ENCODE assay signal across 18 mouse cellular contexts in genomic region chr2:126014989-126015710, GRCm38 (mm10). TPM values are rescaled to one million over a fixed set of nuclear protein-coding genes. Genes with fewer than 3 reads are reported as not detected.
A peak's percentile ranks its signal among the peaks of the same experiment; 100 is the strongest.
DNase-seq lines count a peak whose midpoint lies in the region; ATAC-seq and TF ChIP-seq lines count a peak whose summit lies in the region.
"Had no signal": no experiment of that assay in that cellular context is flagged by ENCODE, and none has a peak within 500 bp of the region (broad histone marks: within the 10 kb centered on the region; RNA-seq: fewer than 3 reads in every experiment).

No protein-coding gene starts in this region.

- H3K36me3 ChIP-seq in heart, embryonic 14.5 days (ENCODE audit: control insufficient read depth, insufficient read depth, low read length), result no peaks in the 10 kb centered on the region
- H3K36me3 ChIP-seq in forebrain, embryonic 14.5 days (ENCODE audit: control insufficient read depth, insufficient read depth, low read length), result no peaks in the 10 kb centered on the region
- no peaks in the 10 kb centered on the region for H3K36me3 ChIP-seq in midbrain, embryonic 13.5 days
- H3K36me3 ChIP-seq in neural tube, embryonic 15.5 days, result no peaks in the 10 kb centered on the region
- H3K36me3 ChIP-seq: embryonic facial prominence, embryonic 12.5 days; liver, embryonic 12.5 days; lung, embryonic 15.5 days had no signal

- 24% methylated on average over 12 of the region's 12 CpGs for WGBS in heart, embryonic 14.5 days
- 16% methylated on average over 12 of the region's 12 CpGs for WGBS in forebrain, embryonic 14.5 days
- 22% methylated on average over 12 of the region's 12 CpGs for WGBS in midbrain, embryonic 13.5 days
- WGBS in cerebellum, adult 2 months, result 65% methylated on average over 12 of the region's 12 CpGs
- WGBS in neural tube, embryonic 15.5 days, result 58% methylated on average over 12 of the region's 12 CpGs

- H3K27me3 ChIP-seq in heart, embryonic 14.5 days (ENCODE audit: control insufficient read depth, insufficient read depth, low read length), result no peaks in the 10 kb centered on the region
- no peaks in the 10 kb centered on the region for H3K27me3 ChIP-seq in forebrain, embryonic 14.5 days (replicated peaks; ENCODE audit: control insufficient read depth, insufficient read depth, low read length)
- H3K27me3 ChIP-seq in midbrain, embryonic 13.5 days, result no peaks in the 10 kb centered on the region
- no peaks in the 10 kb centered on the region for H3K27me3 ChIP-seq in cerebellum, adult 2 months (ENCODE audit: control insufficient read depth, insufficient read depth, low read length)
- no peaks in the 10 kb centered on the region for H3K27me3 ChIP-seq in neural tube, embryonic 15.5 days (replicated peaks)
- H3K27me3 ChIP-seq: embryonic facial prominence, embryonic 12.5 days; liver, embryonic 12.5 days; lung, embryonic 15.5 days; megakaryocyte, embryonic 14.5 days had no signal

- H3K27ac ChIP-seq in heart, embryonic 14.5 days (replicated peaks in 1 of 2; ENCODE audit: control insufficient read depth in 1 of 2, insufficient read depth in 1 of 2, low read depth in 2 of 2, low read length in 2 of 2), result peak overlapping the region; percentile 65 to 87
- H3K27ac ChIP-seq in forebrain, embryonic 14.5 days (ENCODE audit: low read depth, low read length), result peak overlapping the region; percentile 54; the same call in 1 of the 2 replicates
- H3K27ac ChIP-seq in midbrain, embryonic 13.5 days, result peak overlapping the region; percentile 66
- H3K27ac ChIP-seq in cerebellum, adult 2 months (ENCODE audit: insufficient read depth, low read length), result no peak overlapping the region
- H3K27ac ChIP-seq in neural tube, embryonic 15.5 days (replicated peaks), result no peak overlapping the region
- H3K27ac ChIP-seq: embryonic facial prominence, embryonic 12.5 days; liver, embryonic 12.5 days; lung, embryonic 15.5 days had no signal

- peak overlapping the region; percentile 38 for H3K4me2 ChIP-seq in heart, embryonic 14.5 days (ENCODE audit: low read length)
- no peak overlapping the region for H3K4me2 ChIP-seq in forebrain, embryonic 14.5 days (ENCODE audit: low read length)
- H3K4me2 ChIP-seq in midbrain, embryonic 13.5 days (replicated peaks), result no peak overlapping the region
- no peak overlapping the region for H3K4me2 ChIP-seq in neural tube, embryonic 15.5 days
- H3K4me2 ChIP-seq: embryonic facial prominence, embryonic 12.5 days; liver, embryonic 12.5 days; lung, embryonic 15.5 days had no signal

- H3K9me3 ChIP-seq in heart, embryonic 14.5 days (ENCODE audit: control insufficient read depth, low read length), result no peaks in the 10 kb centered on the region
- H3K9me3 ChIP-seq in forebrain, embryonic 14.5 days (replicated peaks; ENCODE audit: control insufficient read depth, low read length), result no peaks in the 10 kb centered on the region
- H3K9me3 ChIP-seq in midbrain, embryonic 13.5 days, result no peaks in the 10 kb centered on the region
- no peaks in the 10 kb centered on the region for H3K9me3 ChIP-seq in neural tube, embryonic 15.5 days (replicated peaks)
- H3K9me3 ChIP-seq: embryonic facial prominence, embryonic 12.5 days; liver, embryonic 12.5 days; lung, embryonic 15.5 days; megakaryocyte, embryonic 14.5 days had no signal

- intact Hi-C loops in heart, postnatal 36 days (cut with DNase I), result no loop called here

- H3K9ac ChIP-seq in heart, embryonic 14.5 days (ENCODE audit: low read length), result no peak overlapping the region
- H3K9ac ChIP-seq in forebrain, embryonic 14.5 days (ENCODE audit: low read length), result no peak overlapping the region
- no peak overlapping the region for H3K9ac ChIP-seq in midbrain, embryonic 13.5 days (replicated peaks)
- H3K9ac ChIP-seq in neural tube, embryonic 15.5 days (replicated peaks), result no peak overlapping the region
- H3K9ac ChIP-seq: embryonic facial prominence, embryonic 12.5 days; liver, embryonic 12.5 days; lung, embryonic 15.5 days had no signal

- ATAC-seq in heart, embryonic 14.5 days (ENCODE audit: insufficient number of reproducible peaks, insufficient read depth, low FRiP score, low read depth), result peak; percentile 50; the same call in 1 of the 2 replicates
- ATAC-seq in forebrain, embryonic 14.5 days, result peak; percentile 73
- peak; percentile 78 for ATAC-seq in midbrain, embryonic 13.5 days
- no peak for ATAC-seq in neural tube, embryonic 15.5 days (ENCODE audit: low FRiP score)
- ATAC-seq: CD4-positive, CD25-positive, alpha-beta regulatory T cell, adult 4 months; liver, embryonic 12.5 days had no signal

- DNase-seq in heart, postnatal 36 days, result no peak
- peak; percentile 52 for DNase-seq in brain, embryonic 14.5 days (ENCODE audit: low read depth)
- DNase-seq in forebrain, embryonic 14.5 days (ENCODE audit: low spot score), result peak; percentile 32
- DNase-seq in cerebellum, adult 2 months, result no peak
- DNase-seq: adrenal gland, postnatal 14 days; cerebellum, postnatal 10 days; heart, postnatal 10 days; kidney, adult 8-10 months; thymus, adult 2 months had no signal

- no peak overlapping the region for H3K4me3 ChIP-seq in heart, embryonic 14.5 days (ENCODE audit: control insufficient read depth in 1 of 2, insufficient read depth in 1 of 2, low read depth in 1 of 2, low read length in 2 of 2)
- no peak overlapping the region for H3K4me3 ChIP-seq in forebrain, embryonic 14.5 days (ENCODE audit: low read depth, low read length)
- no peak overlapping the region for H3K4me3 ChIP-seq in midbrain, embryonic 13.5 days (replicated peaks)
- no peak overlapping the region for H3K4me3 ChIP-seq in cerebellum, adult 2 months (replicated peaks; ENCODE audit: insufficient read depth, low read depth, low read length)
- no peak overlapping the region for H3K4me3 ChIP-seq in neural tube, embryonic 15.5 days (replicated peaks)
- H3K4me3 ChIP-seq: embryonic facial prominence, embryonic 12.5 days; liver, embryonic 12.5 days; lung, embryonic 15.5 days; megakaryocyte, embryonic 14.5 days had no signal

- TF ChIP-seq POLR2A in brain, embryonic 14.5 days (IDR thresholded peaks at IDR 0.05; ENCODE audit: borderline replicate concordance, extremely low read depth, insufficient read depth, insufficient read length, poor library complexity, severe bottlenecking), result no peak
- TF ChIP-seq POLR2A in cerebellum, adult 2 months (IDR thresholded peaks at IDR 0.05; ENCODE audit: borderline replicate concordance, insufficient read depth, low read length), result no peak

- peaks cover 6 to 13% of the 10 kb centered on the region in 2 experiments for H3K4me1 ChIP-seq in heart, embryonic 14.5 days (ENCODE audit: control insufficient read depth in 2 of 2, insufficient read depth in 2 of 2, low read length in 2 of 2)
- H3K4me1 ChIP-seq in forebrain, embryonic 14.5 days (ENCODE audit: control insufficient read depth, insufficient read depth, low read length), result peaks cover 12% of the 10 kb centered on the region; the same call in 1 of the 2 replicates
- peaks cover 23% of the 10 kb centered on the region for H3K4me1 ChIP-seq in midbrain, embryonic 13.5 days (replicated peaks)
- no peaks in the 10 kb centered on the region for H3K4me1 ChIP-seq in cerebellum, adult 2 months (ENCODE audit: control insufficient read depth, insufficient read depth, low read length)
- H3K4me1 ChIP-seq in neural tube, embryonic 15.5 days, result no peaks in the 10 kb centered on the region
- H3K4me1 ChIP-seq: liver, embryonic 12.5 days; lung, embryonic 15.5 days had no signal

- no peak for TF ChIP-seq CTCF in brain, embryonic 14.5 days (IDR thresholded peaks at IDR 0.05; ENCODE audit: borderline replicate concordance, extremely low read depth, insufficient read depth, insufficient read length)
- TF ChIP-seq CTCF in cerebellum, adult 2 months (IDR thresholded peaks at IDR 0.05; ENCODE audit: borderline replicate concordance, insufficient read depth, low read depth, low read length), result no peak

RNA-seq across cellular contexts. Expression of gene Fgf7, which starts 19.3 kb away (rescaled TPM):
- 0.50 and 0.57 TPM in 2 replicates for polyA plus RNA-seq in heart, embryonic 14.5 days (2014; fragmentation: Nextera tagmentation; extraction: Ambion mirVana)
- total RNA-seq in heart, postnatal 36 days (2021), result 1 to 10 TPM; 1.7 to 1.8 TPM
- 1.9 and 2.1 TPM in 2 replicates for polyA plus RNA-seq in brain, embryonic 14.5 days (2012; rRNA removed)
- polyA plus RNA-seq in forebrain, embryonic 14.5 days (2014; fragmentation: Nextera tagmentation; extraction: Ambion mirVana), result 0.53 and 0.62 TPM in 2 replicates
- 0.27 and 0.70 TPM in 2 replicates for polyA plus RNA-seq in midbrain, embryonic 13.5 days (2015; fragmentation: Nextera tagmentation; extraction: Ambion mirVana)
- polyA plus RNA-seq in cerebellum, adult 2 months (2012; rRNA removed), result 10.5 and 12.3 TPM in 2 replicates
- polyA plus RNA-seq in neural tube, embryonic 15.5 days (2015; fragmentation: Nextera tagmentation; extraction: Ambion mirVana), result 0.87 and 1.0 TPM in 2 replicates
- total RNA-seq: MEL had no signal
- polyA plus RNA-seq: CD4-positive, CD25-positive, alpha-beta regulatory T cell, adult 4 months; liver, embryonic 12.5 days had no signal

Comparison
In these comparisons a context has a peak if more than half of its experiments do, and no peak if none do; other contexts are left out.
1. H3K27ac ChIP-seq: peak in heart, embryonic 14.5 days (2 of 2), forebrain, embryonic 14.5 days (single experiment) and midbrain, embryonic 13.5 days (single experiment); none in cerebellum, adult 2 months (single experiment) and neural tube, embryonic 15.5 days (single experiment).
2. DNase-seq: peak in brain, embryonic 14.5 days (single experiment) and forebrain, embryonic 14.5 days (single experiment); none in heart, postnatal 36 days (0 of 2) and cerebellum, adult 2 months (0 of 2).